Mouse (Mus musculus): ENCODE results near the gene Zmym3.

The Zmym3 gene

GRCm38 (mm10) chrX:101420700-101421095 is at the start of gene Zmym3:
Zmym3 (minus strand) TSS chrX:101420849.
- no peak for DNase-seq (ENCODE audit: low read depth)

GRCm38 (mm10) chrX:101451591-101451990 is 30.9 kb upstream of the Zmym3 start:
- peak; percentile 14 for DNase-seq (ENCODE audit: low read depth)

- DNase-seq (ENCODE audit: low read depth) = no peak
Measured at GRCm38 (mm10) chrX:101451147-101451546, 30.5 kb upstream of the Zmym3 start.

GRCm38 (mm10) chrX:101448886-101449475 is 28.3 kb upstream of the Zmym3 start, which contains the start of gene Itgb1bp2:
Itgb1bp2 (plus strand) TSS chrX:101449088.
- DNase-seq (ENCODE audit: low read depth) = no peak

GRCm38 (mm10) chrX:101429976-101430375 is 9.3 kb upstream of the Zmym3 start:
- DNase-seq (ENCODE audit: low read depth) = peak; percentile 72

GRCm38 (mm10) chrX:101429142-101429949 is 8.7 kb upstream of the Zmym3 start, which contains the start of gene Nono:
Nono (plus strand) TSS chrX:101429318.
- peak; percentile 99 for DNase-seq (ENCODE audit: low read depth)

GRCm38 (mm10) chrX:101428785-101429141 is 8.1 kb upstream of the Zmym3 start:
- no peak for DNase-seq (ENCODE audit: low read depth)

GRCm38 (mm10) chrX:101427774-101428173 is 7.1 kb upstream of the Zmym3 start:
- peak; percentile 80 for DNase-seq (ENCODE audit: low read depth)

- no peak for DNase-seq (ENCODE audit: low read depth)
Measured at GRCm38 (mm10) chrX:101423462-101423861, 2.8 kb upstream of the Zmym3 start.

- peak; percentile 84 for DNase-seq (ENCODE audit: low read depth)
Measured at GRCm38 (mm10) chrX:101419725-101420699, 637 bp downstream of the Zmym3 start.

- peak; percentile 58 for DNase-seq (ENCODE audit: low read depth)
Measured at GRCm38 (mm10) chrX:101418946-101419724, 1.5 kb downstream of the Zmym3 start.

- no peak for DNase-seq (ENCODE audit: low read depth)
Measured at GRCm38 (mm10) chrX:101396459-101396858, 24.2 kb downstream of the Zmym3 start.

- DNase-seq (ENCODE audit: low read depth) = no peak
Measured at GRCm38 (mm10) chrX:101394341-101394740, 26.3 kb downstream of the Zmym3 start.

GRCm38 (mm10) chrX:101388866-101389537 is 31.6 kb downstream of the Zmym3 start:
- no peak for DNase-seq (ENCODE audit: low read depth)

GRCm38 (mm10) chrX:101386222-101386621 is 34.4 kb downstream of the Zmym3 start:
- DNase-seq (ENCODE audit: low read depth) = no peak

GRCm38 (mm10) chrX:101384439-101385137 is 36.1 kb downstream of the Zmym3 start:
- DNase-seq (ENCODE audit: low read depth) = no peak

- DNase-seq (ENCODE audit: low read depth) = no peak
Measured at GRCm38 (mm10) chrX:101383455-101383854, 37.2 kb downstream of the Zmym3 start.

GRCm38 (mm10) chrX:101379744-101380143 is 40.9 kb downstream of the Zmym3 start:
- DNase-seq (ENCODE audit: low read depth) = peak; percentile 16

GRCm38 (mm10) chrX:101377076-101377475 is 43.6 kb downstream of the Zmym3 start:
- DNase-seq (ENCODE audit: low read depth) = no peak
